In the genomic region with DNA sequence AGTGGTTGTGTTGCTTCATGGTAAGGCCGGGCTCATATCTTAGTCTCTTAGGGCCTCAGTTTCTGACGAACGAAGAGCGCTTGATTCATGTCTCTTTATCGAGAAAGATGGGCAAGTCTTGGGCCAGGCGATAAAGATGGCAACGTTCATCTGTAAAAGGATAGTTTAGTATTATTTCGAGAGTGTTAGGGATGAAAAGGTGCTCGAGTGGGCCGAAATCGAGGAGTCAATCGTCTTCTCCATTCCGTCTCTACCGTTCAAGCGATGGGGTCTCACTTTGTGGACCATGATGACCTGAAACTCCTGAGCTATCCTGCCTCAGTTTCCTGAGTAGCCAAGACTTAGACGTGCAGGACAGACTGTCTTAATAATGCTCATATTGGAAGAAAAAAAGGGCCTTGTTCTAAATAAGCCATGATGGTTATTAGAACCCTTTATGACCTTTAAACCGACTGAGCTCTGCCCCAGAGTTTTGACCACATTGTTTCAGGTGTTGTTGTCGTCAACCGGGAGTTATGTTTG, we compare ENCODE assay signal across 8 mouse cellular contexts. TPM values are rescaled to one million over a fixed set of nuclear protein-coding genes. Genes with fewer than 3 reads are reported as not detected.
DNase-seq lines count a peak whose midpoint lies in the region; ATAC-seq and TF ChIP-seq lines count a peak whose summit lies in the region.

No protein-coding gene starts in this region.

- TF ChIP-seq CTCF in C2C12 (IDR thresholded peaks at IDR 0.05; ENCODE audit: control insufficient read depth, insufficient read depth, insufficient read length): no peak

- peaks cover 49% of the 10 kb centered on the region for H3K79me3 ChIP-seq in C2C12 (ENCODE audit: low read depth)

- peak overlapping the region; percentile 40 for H3K4me2 ChIP-seq in forebrain, embryonic 11.5 days (ENCODE audit: low read depth, low read length, severe bottlenecking)
- H3K4me2 ChIP-seq in liver, embryonic 13.5 days: peak overlapping the region; percentile 92

- peak overlapping the region; percentile 98 for H3K4me3 ChIP-seq in heart, embryonic 10.5 days
- peak overlapping the region; percentile 93 for H3K4me3 ChIP-seq in C2C12 (ENCODE audit: insufficient read depth, poor library complexity, severe bottlenecking)
- H3K4me3 ChIP-seq in forebrain, embryonic 11.5 days (ENCODE audit: low read depth, low read length): peak overlapping the region; percentile 97
- peak overlapping the region; percentile 88 for H3K4me3 ChIP-seq in liver, embryonic 13.5 days (replicated peaks)

- no peaks in the 10 kb centered on the region for H3K9me3 ChIP-seq in heart, embryonic 10.5 days
- no peaks in the 10 kb centered on the region for H3K9me3 ChIP-seq in forebrain, embryonic 11.5 days (ENCODE audit: control insufficient read depth, low read length)
- no peaks in the 10 kb centered on the region for H3K9me3 ChIP-seq in liver, embryonic 13.5 days (replicated peaks)

- peak overlapping the region; percentile 97 for H3K27ac ChIP-seq in heart, embryonic 10.5 days
- H3K27ac ChIP-seq in forebrain, embryonic 11.5 days (ENCODE audit: low read depth, low read length): no peak overlapping the region
- H3K27ac ChIP-seq in liver, embryonic 13.5 days: peak overlapping the region; percentile 84

- H3K79me2 ChIP-seq in C2C12 (ENCODE audit: control insufficient read depth, insufficient read depth): peaks cover 60% of the 10 kb centered on the region

- peaks cover 24% of the 10 kb centered on the region for H3K4me1 ChIP-seq in heart, embryonic 10.5 days
- no peaks in the 10 kb centered on the region; the same call in 1 of the 2 replicates for H3K4me1 ChIP-seq in forebrain, embryonic 11.5 days (replicated peaks; ENCODE audit: control insufficient read depth, insufficient read depth, low read length)
- H3K4me1 ChIP-seq in liver, embryonic 13.5 days (replicated peaks): peaks cover 44% of the 10 kb centered on the region

- H3ac ChIP-seq in C2C12 (ENCODE audit: control insufficient read depth, insufficient read length, low read depth): peak overlapping the region; percentile 84

- WGBS in heart, embryonic 10.5 days: 4% methylated on average over 19 of the region's 19 CpGs
- WGBS in forebrain, embryonic 11.5 days: 6% methylated on average over 19 of the region's 19 CpGs
- 2% methylated on average over 19 of the region's 19 CpGs for WGBS in liver, embryonic 13.5 days (ENCODE audit: insufficient replicate concordance)

- intact Hi-C loops in left cerebral cortex, postnatal 14 days (cut with DNase I): no loop called here

- H3K36me3 ChIP-seq in heart, embryonic 10.5 days: no peaks in the 10 kb centered on the region
- H3K36me3 ChIP-seq in C2C12 (ENCODE audit: control insufficient read depth, insufficient read depth): peaks cover 9% of the 10 kb centered on the region
- no peaks in the 10 kb centered on the region for H3K36me3 ChIP-seq in forebrain, embryonic 11.5 days (ENCODE audit: control insufficient read depth, insufficient read depth, low read length)
- H3K36me3 ChIP-seq in liver, embryonic 13.5 days: no peaks in the 10 kb centered on the region

- H3K27me3 ChIP-seq in heart, embryonic 10.5 days (ENCODE audit: insufficient read depth, poor library complexity, severe bottlenecking): no peaks in the 10 kb centered on the region
- H3K27me3 ChIP-seq in C2C12 (ENCODE audit: control insufficient read depth, insufficient read depth, insufficient read length): no peaks in the 10 kb centered on the region
- no peaks in the 10 kb centered on the region for H3K27me3 ChIP-seq in forebrain, embryonic 11.5 days (ENCODE audit: control insufficient read depth, insufficient read depth, low read length)
- no peaks in the 10 kb centered on the region for H3K27me3 ChIP-seq in liver, embryonic 13.5 days

- ATAC-seq in forebrain, embryonic 11.5 days (replicated peaks; ENCODE audit: low FRiP score): no peak
- peak; percentile 37; the same call in 1 of the 2 replicates for ATAC-seq in liver, embryonic 13.5 days (ENCODE audit: low read depth)

- H3K9ac ChIP-seq in forebrain, embryonic 11.5 days (ENCODE audit: low read length): peak overlapping the region; percentile 89
- peak overlapping the region; percentile 92 for H3K9ac ChIP-seq in liver, embryonic 13.5 days

- DNase-seq in heart, embryonic 10.5 days (ENCODE audit: low spot score): no peak
- no peak for DNase-seq in heart, adult 9 months (ENCODE audit: low spot score in 2 of 2)
- DNase-seq in forebrain, embryonic 11.5 days (ENCODE audit: low spot score): no peak
- DNase-seq in liver, embryonic 13.5 days: no peak
- no peak for DNase-seq in cerebellum, adult 9-11 months
- no peak for DNase-seq in left cerebral cortex, postnatal 14 days (ENCODE audit: low spot score in 2 of 2)
- no peak for DNase-seq in adrenal gland, adult 8-10 months

TF ChIP-seq in C2C12, 6 proteins besides CTCF, POLR2A, EP300 and RAD21:
- TF ChIP-seq FOSL1 (IDR thresholded peaks at IDR 0.05; ENCODE audit: insufficient read depth, low read length, poor library complexity, severe bottlenecking): no peak
- no peak for TF ChIP-seq MYOD1 (IDR thresholded peaks at IDR 0.05; ENCODE audit: control insufficient read depth, insufficient read length, low read depth)
- no peak for TF ChIP-seq CEBPB (IDR thresholded peaks at IDR 0.05; ENCODE audit: low read depth)
- TF ChIP-seq MAX (IDR thresholded peaks at IDR 0.05): no peak
- TF ChIP-seq USF1 (IDR thresholded peaks at IDR 0.05; ENCODE audit: low read depth): no peak
- TF ChIP-seq MYOG (IDR thresholded peaks at IDR 0.05; ENCODE audit: control insufficient read depth, extremely low read depth, insufficient read length): no peak

RNA-seq across cellular contexts. Expression of a gene that starts 0.9 kb away (rescaled TPM):
- 29.4 and 29.7 TPM in 2 replicates for polyA plus RNA-seq in heart, embryonic 10.5 days (2016; fragmentation: Nextera tagmentation; extraction: Ambion mirVana)
- polyA plus RNA-seq in C2C12 (2012; fragmentation: generic; extraction: Trizol): 11.9 TPM
- polyA plus RNA-seq in forebrain, embryonic 11.5 days (2014; fragmentation: Nextera tagmentation; extraction: Ambion mirVana): 41.2 and 42.7 TPM in 2 replicates
- polyA plus RNA-seq in liver, embryonic 13.5 days (2015; fragmentation: Nextera tagmentation; extraction: Ambion mirVana): 17.6 and 18.6 TPM in 2 replicates
- 100 to 1,000 TPM; 110 to 118 TPM for total RNA-seq in left cerebral cortex, postnatal 14 days (2021)
- total RNA-seq in adrenal gland, adult 8-10 months (2022): 100 to 1,000 TPM; 127 to 241 (median 172) TPM

RNA-seq across cellular contexts. Expression of a gene that starts 33.1 kb away (rescaled TPM):
- polyA plus RNA-seq in heart, embryonic 10.5 days (2016; fragmentation: Nextera tagmentation; extraction: Ambion mirVana): not detected in 2 replicates
- not detected for polyA plus RNA-seq in C2C12 (2012; fragmentation: generic; extraction: Trizol)
- not detected in 2 replicates for polyA plus RNA-seq in forebrain, embryonic 11.5 days (2014; fragmentation: Nextera tagmentation; extraction: Ambion mirVana)
- polyA plus RNA-seq in liver, embryonic 13.5 days (2015; fragmentation: Nextera tagmentation; extraction: Ambion mirVana): 0.18 and 0.41 TPM in 2 replicates
- total RNA-seq in left cerebral cortex, postnatal 14 days (2021): not detected
- 1 to 10 TPM; 1.1 to 2.7 (median 2.0) TPM for total RNA-seq in adrenal gland, adult 8-10 months (2022)
